Mouse (Mus musculus) left cerebral cortex, adult 2 months (tissue): ENCODE results near the gene Vangl2. TPM values are rescaled to one million over a fixed set of nuclear protein-coding genes. Genes with fewer than 3 reads are reported as not detected.
A peak's percentile ranks its signal among the peaks of the same experiment; 100 is the strongest.

Source experiments
- DNase-seq, 2 experiments: peaks; one replicate each; pipeline ENCODE4 v3.0.0; 2021 to 2022; ENCODE audit warnings: low spot score in 2 of 2, mixed read lengths in 1 of 2; ENCODE audit errors: extremely low spot score in 1 of 2
- H3K27ac ChIP-seq: fragments of 200-600 bp; 2 replicates; pipeline ENCODE4 v1.8.1; 2022
- H3K4me3 ChIP-seq: fragments of 200-600 bp; 2 replicates; pipeline ENCODE4 v1.8.1; 2022
- CTCF ChIP-seq: fragments of 200-600 bp; IDR thresholded peaks from 2 replicates; pipeline ENCODE4 v1.8.1; 2022; ENCODE audit warnings: antibody characterized with exemption, mild to moderate bottlenecking, moderate library complexity
- intact Hi-C: fragments of 180-260 bp; cut with DNase I; formaldehyde crosslinking; loops from one replicate; pipeline ENCODE4 v1.15.1; 2025
- total RNA-seq, 2 experiments: library from RNA; stranded (reverse); gene quantifications; 2 replicates each; pipeline ENCODE4 v1.2.3; 2021

The Vangl2 gene
- total RNA-seq, 2 experiments from 2014 or later = 12.5 to 14.5 TPM

GRCm38 (mm10) chr1:172027010-172027808 lies 1.0 kb downstream of the Vangl2 start:
- peak; percentile 84 to 86 for DNase-seq
- TF ChIP-seq CTCF = no peak; the same call in 1 of the 2 replicates
- peak overlapping the region; percentile 87 for H3K27ac ChIP-seq
- H3K4me3 ChIP-seq = peak overlapping the region; percentile 54
- intact Hi-C loops = loop anchor here (1.0 kb wide), 1 partner anchor 15 kb away; no protein-coding TSS in a partner anchor

GRCm38 (mm10) chr1:172026201-172026901 lies 1.9 kb downstream of the Vangl2 start:
- no peak for DNase-seq
- TF ChIP-seq CTCF = no peak
- Histone ChIP-seq H3K4me3 (peak overlapping the region; percentile 54), H3K27ac (peak overlapping the region; percentile 87)
- intact Hi-C loops = no loop called here

DNA sequence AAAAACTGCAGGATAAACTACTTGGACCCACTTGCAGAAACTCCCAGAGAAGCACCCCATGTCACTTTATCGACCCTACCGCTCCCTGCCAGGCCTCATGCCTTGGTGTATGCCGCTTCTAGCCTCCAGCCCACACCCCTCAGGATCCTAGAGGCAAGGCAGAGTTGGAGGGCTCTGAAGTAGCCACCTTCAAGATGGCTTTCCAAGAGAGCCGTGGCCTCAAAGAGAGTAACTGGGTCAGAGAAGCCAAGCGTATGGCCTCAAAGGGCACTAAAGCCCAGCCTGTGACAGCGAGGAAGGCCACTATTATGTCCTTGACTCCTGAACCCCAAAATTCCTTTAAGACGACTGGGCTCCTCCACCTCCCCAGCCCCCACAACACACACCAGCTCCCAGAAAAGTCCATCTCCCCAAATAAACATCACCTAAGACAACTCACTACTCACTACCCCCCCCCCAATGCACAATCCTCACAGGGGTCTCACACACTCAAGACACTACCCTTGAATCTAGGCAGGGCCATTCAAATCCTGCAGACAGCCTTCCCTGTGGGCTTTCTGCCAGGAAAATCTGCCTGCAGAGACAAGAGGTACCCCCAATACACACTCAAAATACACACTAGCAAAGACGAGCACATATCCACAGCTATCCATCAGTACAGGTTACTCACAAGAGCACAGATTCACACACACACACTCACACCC lies 2.9 kb downstream of the Vangl2 start:
- no peak overlapping the region for H3K27ac ChIP-seq
- H3K4me3 ChIP-seq = peak overlapping the region; percentile 54
- TF ChIP-seq CTCF = no peak
- DNase-seq = no peak
- intact Hi-C loops = no loop called here

GRCm38 (mm10) chr1:172024140-172024895 lies 3.9 kb downstream of the Vangl2 start:
- Histone ChIP-seq H3K27ac (no peak overlapping the region), H3K4me3 (no peak overlapping the region)
- DNase-seq = no peak
- intact Hi-C loops = no loop called here
- TF ChIP-seq CTCF = no peak

- intact Hi-C loops = no loop called here
- Histone ChIP-seq H3K4me3 (no peak overlapping the region), H3K27ac (peak overlapping the region; percentile 32; the same call in 1 of the 2 replicates)
- DNase-seq = no peak
- no peak for TF ChIP-seq CTCF
These were observed 8.3 kb downstream of the Vangl2 start for GRCm38 (mm10) chr1:172019863-172020521.

DNA sequence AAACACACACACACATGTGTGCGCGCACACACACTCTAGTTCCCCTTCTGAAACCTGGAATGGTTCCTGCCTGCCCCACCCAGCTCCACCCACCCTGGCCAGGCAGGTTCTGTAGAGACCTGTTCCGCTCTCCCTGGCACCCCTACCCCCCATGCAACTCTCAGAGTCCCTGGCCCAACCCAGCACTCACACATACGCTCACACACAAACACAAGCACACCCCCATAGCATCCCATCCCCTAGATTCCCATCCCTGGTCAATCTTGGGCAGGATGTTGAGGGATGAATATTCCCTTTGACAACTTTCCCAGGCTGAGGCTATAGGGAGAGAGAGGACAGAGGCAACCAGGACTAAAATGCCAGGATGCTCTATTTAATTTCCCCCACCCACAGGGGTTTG lies 8.9 kb downstream of the Vangl2 start:
- TF ChIP-seq CTCF = no peak
- H3K4me3 ChIP-seq = no peak overlapping the region
- no peak overlapping the region for H3K27ac ChIP-seq
- intact Hi-C loops = no loop called here
- no peak for DNase-seq

DNA sequence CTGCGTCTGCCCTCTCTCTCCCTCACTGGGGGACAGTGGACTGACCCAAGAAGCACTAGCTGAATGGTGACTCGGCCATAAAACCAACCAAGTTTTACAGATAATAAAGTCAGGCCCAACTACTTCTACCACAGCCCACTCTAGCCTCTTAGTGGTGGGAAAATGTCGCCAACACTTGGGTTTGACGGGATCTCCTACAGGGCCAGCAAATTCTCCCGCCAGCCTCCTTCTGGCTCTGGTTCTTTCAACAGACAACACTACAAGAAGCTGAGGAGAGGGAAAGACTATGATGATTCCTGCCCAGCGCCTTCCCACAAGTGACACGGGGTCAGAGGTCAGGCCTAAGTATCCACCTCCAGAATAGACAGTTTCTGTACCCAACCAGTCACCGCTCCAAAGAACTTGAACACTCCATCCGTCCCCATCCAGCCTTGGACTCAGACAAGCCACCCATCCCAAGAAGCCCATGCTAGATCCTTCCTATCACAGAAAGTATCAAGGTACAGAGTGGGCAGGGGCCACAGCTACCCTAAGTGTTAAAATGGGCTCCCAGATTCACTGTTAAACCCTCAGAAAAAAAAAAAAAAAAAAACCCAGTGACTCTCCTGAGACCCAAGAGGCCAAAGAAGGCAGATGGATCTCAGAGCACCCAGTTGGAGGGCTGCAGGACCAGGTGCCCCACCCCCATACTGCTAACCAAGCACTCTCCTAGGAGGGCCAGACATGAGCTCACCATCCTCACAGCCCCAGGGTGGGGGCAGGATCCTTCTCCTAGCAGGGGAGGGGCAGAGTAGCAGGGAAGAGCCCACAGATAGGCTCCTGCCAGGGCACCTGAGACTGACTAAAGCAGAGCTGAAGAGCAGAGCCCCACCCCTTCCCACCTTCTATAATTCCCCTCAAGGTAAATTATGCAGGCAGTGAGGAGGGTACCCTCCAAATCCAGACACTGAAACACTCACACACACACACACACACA lies 9.6 kb downstream of the Vangl2 start:
- H3K27ac ChIP-seq = no peak overlapping the region
- H3K4me3 ChIP-seq = no peak overlapping the region
- intact Hi-C loops = no loop called here
- DNase-seq = no peak
- TF ChIP-seq CTCF = no peak

DNA sequence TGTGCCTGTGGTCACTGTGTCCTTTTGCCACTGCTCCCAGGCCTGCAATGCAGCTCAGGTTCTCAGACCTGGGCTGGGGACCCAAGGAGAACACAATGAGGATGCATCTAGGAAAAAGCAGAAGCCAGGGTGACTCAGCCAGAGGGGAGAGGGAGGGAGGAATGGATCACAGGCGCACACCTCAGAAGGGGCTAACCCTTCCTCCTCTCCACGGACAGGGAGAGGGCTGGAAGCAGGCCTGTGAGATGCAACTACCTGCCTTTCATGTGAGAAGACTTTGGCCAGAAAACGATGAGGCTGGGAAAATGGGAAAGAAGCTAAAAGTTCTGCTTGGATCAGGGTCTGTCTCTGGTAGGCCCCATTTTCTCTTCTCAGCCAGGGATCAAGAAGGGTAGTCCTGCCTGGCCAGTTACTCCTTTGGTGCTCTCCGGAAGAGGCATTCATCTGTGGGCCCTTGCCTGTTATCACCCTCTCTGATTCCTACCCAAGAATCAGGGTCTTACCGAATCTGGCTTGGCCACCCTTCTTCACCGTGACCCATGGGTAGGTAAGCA lies 10.7 kb downstream of the Vangl2 start:
- Histone ChIP-seq H3K4me3 (no peak overlapping the region), H3K27ac (no peak overlapping the region)
- intact Hi-C loops = no loop called here
- DNase-seq = no peak
- TF ChIP-seq CTCF = no peak

DNA sequence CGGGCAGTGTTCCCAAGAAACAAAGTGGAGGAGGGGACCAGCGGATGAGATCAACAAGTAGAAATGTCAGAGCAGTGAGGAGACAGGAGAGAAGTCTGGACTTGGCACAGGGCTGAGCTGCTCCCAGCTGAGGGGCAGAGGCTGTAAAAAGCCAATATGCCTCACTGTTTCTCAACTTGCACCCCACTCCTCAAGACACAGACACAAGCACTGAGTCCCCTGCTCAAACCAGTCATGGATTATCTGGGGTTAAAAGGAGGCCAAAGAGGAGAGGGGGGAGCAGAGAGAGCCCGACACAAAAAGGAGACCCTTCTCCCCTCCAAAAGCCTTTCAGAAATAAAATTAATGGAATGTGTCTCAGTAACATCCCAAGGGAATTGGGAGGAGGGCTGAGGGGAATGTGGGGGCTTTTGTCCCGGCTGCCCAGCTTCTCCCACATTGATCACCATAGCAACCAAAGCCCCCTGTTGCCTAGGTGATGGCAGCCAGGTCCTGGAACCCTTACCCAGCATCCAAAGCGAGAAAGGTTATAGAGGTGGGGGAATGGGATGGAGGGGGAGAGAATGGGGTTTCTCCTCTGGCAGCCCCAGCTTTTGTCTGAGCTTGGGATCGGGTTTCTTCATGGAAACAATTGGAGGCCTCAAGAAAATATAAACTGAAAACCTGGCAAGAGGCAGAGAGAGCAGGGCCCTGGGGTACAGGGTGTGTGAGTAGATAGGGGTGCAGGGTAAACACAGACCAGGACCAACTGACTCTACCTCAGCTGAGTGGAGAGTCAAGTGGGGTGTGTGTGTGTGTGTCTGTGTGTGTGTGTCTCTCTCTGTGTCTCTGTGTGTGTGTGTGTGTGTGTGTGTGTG lies 11.4 kb downstream of the Vangl2 start:
- H3K4me3 ChIP-seq = no peak overlapping the region
- no peak overlapping the region for H3K27ac ChIP-seq
- no peak for DNase-seq
- intact Hi-C loops = no loop called here
- TF ChIP-seq CTCF = no peak
